Mouse (Mus musculus) inflammation-experienced regulatory T-cells, adult 6 months (primary cell): ENCODE results near the gene Btbd35f14. TPM values are rescaled to one million over a fixed set of nuclear protein-coding genes. Genes with fewer than 3 reads are reported as not detected.
"Not testable (repeated sequence)": the region's sequence is repeated elsewhere in the genome, so short reads cannot be mapped to it uniquely, and the experiment has no call there.

ENCODE experiments used
- ATAC-seq: one replicate; pipeline ENCODE4 v1.8.0; 2017
- polyA plus RNA-seq, 3 experiments: library from polyadenylated mRNA; unstranded; fragments of 100-300 nt; shearing (Covaris generic); gene quantifications; one replicate each; pipeline ENCODE4 v1.2.1; 2017

Btbd35f14 gene
- not detected for polyA plus RNA-seq

DNA sequence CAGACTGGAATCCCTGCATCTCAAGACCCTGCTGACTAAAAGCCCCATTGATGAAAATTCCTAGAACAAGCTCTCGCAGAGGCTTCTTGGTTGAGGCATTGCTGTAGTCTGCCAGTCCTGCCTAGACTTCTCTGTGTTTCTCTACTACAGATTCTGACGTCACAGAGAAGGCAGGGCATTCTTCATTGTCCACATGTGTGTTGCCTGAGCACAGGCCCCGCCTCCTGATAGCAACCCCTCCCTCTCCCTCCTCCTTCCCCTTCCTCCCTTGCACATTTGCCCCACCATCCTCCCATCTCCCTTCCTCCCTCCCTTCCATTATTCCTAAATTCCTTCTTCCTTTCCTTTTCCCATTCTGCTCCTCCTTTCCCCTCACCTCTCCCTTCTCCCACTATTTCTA, at the start of gene Btbd35f14:
TSS of gene Btbd35f14 (minus strand) at position 101 of the 400 bp plus-strand sequence.
- not testable (repeated sequence) for ATAC-seq

DNA sequence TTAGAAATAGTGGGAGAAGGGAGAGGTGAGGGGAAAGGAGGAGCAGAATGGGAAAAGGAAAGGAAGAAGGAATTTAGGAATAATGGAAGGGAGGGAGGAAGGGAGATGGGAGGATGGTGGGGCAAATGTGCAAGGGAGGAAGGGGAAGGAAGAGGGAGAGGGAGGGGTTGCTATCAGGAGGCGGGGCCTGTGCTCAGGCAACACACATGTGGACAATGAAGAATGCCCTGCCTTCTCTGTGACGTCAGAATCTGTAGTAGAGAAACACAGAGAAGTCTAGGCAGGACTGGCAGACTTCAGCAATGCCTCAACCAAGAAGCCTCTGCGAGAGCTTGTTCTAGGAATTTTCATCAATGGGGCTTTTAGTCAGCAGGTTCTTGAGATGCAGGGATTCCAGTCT, 45.3 kb downstream of the Btbd35f14 start, which contains the start of gene Btbd35f13:
TSS of gene Btbd35f13 (plus strand) at position 301 of the 400 bp plus-strand sequence.
- ATAC-seq: not testable (repeated sequence)

Other genes with a start within 250 kb of the Btbd35f14 start
- gene Btbd35f15, start 125.0 kb downstream of the Btbd35f14 start, polyA plus RNA-seq: not detected
- not detected for gene Btbd35f13, start 45.2 kb downstream of the Btbd35f14 start, polyA plus RNA-seq